Mouse (Mus musculus): ENCODE measurements around the gene Ikzf1. TPM values are rescaled to one million over a fixed set of nuclear protein-coding genes. Genes with fewer than 3 reads are reported as not detected.

Ikzf1 gene
- polyA plus RNA-seq, 1 experiment = 0.48 TPM

DNA sequence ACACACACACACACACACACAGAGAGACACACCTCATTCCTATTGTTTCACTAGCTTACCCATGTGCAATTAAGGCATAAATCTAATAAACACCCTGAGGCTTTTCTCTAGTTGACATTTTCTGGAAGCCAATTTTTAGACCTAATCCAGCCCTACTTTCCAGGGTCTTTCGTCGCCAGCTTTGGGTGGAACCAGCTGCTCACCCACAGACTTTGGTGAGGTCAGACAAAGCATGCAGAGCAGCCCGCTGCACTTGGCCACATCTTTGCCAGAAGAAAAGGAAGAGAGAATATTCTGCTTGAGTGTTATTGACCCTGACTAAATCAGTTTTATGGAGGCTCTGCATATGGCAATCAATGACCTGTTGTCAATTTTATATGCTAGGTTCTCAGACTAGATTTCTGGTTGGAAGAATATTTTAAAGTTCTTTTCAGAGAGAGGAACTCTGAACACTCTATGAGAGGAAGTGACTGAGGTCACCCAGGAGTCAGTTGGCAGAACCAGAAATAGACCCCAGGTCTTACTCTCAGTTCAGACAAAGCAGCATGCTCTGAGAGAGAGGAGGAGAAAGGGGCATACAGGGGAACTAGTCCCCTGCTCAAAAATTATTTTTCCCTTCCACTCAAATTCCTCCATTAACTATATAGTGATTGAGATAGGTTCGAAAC lies 17.4 kb upstream of the Ikzf1 start:
- TF ChIP-seq CTCF (IDR thresholded peaks at IDR 0.05; ENCODE audit: control insufficient read depth, insufficient read depth, insufficient replicate concordance, low read depth, low read length) (no peak), POLR2A (IDR thresholded peaks at IDR 0.05; ENCODE audit: control insufficient read depth, low read depth, low read length) (no peak)
- Histone ChIP-seq H3K27me3 (ENCODE audit: control insufficient read depth, insufficient read depth, low read length) (no peaks in the 10 kb centered on the region), H3K4me1 (ENCODE audit: control insufficient read depth, insufficient read depth, low read length) (no peaks in the 10 kb centered on the region), H3K27ac (ENCODE audit: control insufficient read depth, insufficient read depth, low read depth, low read length) (no peak overlapping the region), H3K4me3 (ENCODE audit: control insufficient read depth, low read depth, low read length) (no peak overlapping the region), H3K36me3 (ENCODE audit: control insufficient read depth, insufficient read depth, low read length) (no peaks in the 10 kb centered on the region)

DNA sequence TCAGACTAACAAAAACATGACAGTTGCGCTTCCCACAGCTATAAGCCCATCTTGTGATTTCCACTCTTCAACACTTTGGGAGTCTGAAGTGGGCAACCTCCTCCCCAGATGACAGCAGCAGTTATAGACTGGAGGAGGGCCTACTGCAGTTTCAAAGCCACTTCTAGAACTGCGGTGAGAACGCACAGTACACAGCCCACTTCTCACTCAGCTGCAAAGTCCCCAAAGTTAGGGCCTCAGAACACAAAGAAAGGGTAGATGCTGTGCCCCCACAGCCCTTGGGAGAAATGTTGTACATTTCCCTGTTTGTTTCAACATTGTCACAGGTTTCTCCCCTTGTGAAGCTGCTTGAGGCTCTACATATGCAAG lies 16.9 kb upstream of the Ikzf1 start:
- no peak for TF ChIP-seq CTCF (IDR thresholded peaks at IDR 0.05; ENCODE audit: control insufficient read depth, insufficient read depth, insufficient replicate concordance, low read depth, low read length)
- TF ChIP-seq POLR2A (IDR thresholded peaks at IDR 0.05; ENCODE audit: control insufficient read depth, low read depth, low read length) = no peak
- H3K27me3 ChIP-seq (ENCODE audit: control insufficient read depth, insufficient read depth, low read length) = no peaks in the 10 kb centered on the region
- no peak overlapping the region for H3K27ac ChIP-seq (ENCODE audit: control insufficient read depth, insufficient read depth, low read depth, low read length)
- H3K36me3 ChIP-seq (ENCODE audit: control insufficient read depth, insufficient read depth, low read length) = no peaks in the 10 kb centered on the region
- no peaks in the 10 kb centered on the region for H3K4me1 ChIP-seq (ENCODE audit: control insufficient read depth, insufficient read depth, low read length)
- no peak overlapping the region for H3K4me3 ChIP-seq (ENCODE audit: control insufficient read depth, low read depth, low read length)

DNA sequence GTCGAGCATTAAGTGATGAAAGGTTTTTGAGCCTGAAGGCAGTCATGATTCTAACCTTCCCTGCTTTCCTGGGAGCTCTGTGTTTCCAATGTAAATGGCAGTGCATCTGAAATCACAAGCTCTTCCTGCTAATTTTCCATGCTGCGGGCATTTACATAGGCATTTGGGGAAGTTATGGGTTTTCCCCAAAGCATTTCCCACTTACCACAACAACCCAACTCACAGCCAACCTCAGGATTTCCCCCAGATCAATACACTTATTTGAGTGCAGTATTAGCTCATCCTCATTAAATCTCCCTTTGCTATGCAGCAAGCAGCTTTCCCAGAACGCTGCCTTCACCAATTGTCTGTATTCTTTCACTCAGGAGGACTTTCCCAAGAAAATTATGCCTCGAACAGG lies 11.8 kb upstream of the Ikzf1 start:
- Histone ChIP-seq H3K36me3 (ENCODE audit: control insufficient read depth, insufficient read depth, low read length) (no peaks in the 10 kb centered on the region), H3K4me3 (ENCODE audit: control insufficient read depth, low read depth, low read length) (no peak overlapping the region), H3K4me1 (ENCODE audit: control insufficient read depth, insufficient read depth, low read length) (no peaks in the 10 kb centered on the region), H3K27ac (ENCODE audit: control insufficient read depth, insufficient read depth, low read depth, low read length) (no peak overlapping the region), H3K27me3 (ENCODE audit: control insufficient read depth, insufficient read depth, low read length) (no peaks in the 10 kb centered on the region)
- TF ChIP-seq POLR2A (IDR thresholded peaks at IDR 0.05; ENCODE audit: control insufficient read depth, low read depth, low read length) = no peak

DNA sequence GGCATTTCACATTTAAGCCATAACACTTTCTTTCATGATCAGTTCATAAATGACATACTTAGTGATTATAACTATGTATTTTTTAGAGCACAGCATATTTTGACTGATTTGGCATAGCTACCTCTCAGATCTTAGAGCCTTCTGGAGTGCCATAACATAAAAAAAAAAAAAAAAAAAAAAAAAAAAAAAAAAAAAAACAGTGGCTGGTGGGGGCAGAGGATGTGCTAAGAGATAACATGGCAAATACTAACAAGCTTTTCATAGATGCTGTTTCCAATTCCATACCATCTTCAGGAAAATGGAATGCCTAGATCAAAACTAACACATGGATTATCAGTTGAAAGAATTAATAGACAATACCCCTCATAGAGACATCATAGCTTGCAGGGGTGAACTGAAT lies 9.7 kb upstream of the Ikzf1 start:
- Histone ChIP-seq H3K36me3 (ENCODE audit: control insufficient read depth, insufficient read depth, low read length) (no peaks in the 10 kb centered on the region), H3K27ac (ENCODE audit: control insufficient read depth, insufficient read depth, low read depth, low read length) (no peak overlapping the region), H3K4me1 (ENCODE audit: control insufficient read depth, insufficient read depth, low read length) (no peaks in the 10 kb centered on the region), H3K27me3 (ENCODE audit: control insufficient read depth, insufficient read depth, low read length) (no peaks in the 10 kb centered on the region), H3K4me3 (ENCODE audit: control insufficient read depth, low read depth, low read length) (no peak overlapping the region)
- no peak for TF ChIP-seq POLR2A (IDR thresholded peaks at IDR 0.05; ENCODE audit: control insufficient read depth, low read depth, low read length)
- no peak for TF ChIP-seq CTCF (IDR thresholded peaks at IDR 0.05; ENCODE audit: control insufficient read depth, insufficient read depth, insufficient replicate concordance, low read depth, low read length)

DNA sequence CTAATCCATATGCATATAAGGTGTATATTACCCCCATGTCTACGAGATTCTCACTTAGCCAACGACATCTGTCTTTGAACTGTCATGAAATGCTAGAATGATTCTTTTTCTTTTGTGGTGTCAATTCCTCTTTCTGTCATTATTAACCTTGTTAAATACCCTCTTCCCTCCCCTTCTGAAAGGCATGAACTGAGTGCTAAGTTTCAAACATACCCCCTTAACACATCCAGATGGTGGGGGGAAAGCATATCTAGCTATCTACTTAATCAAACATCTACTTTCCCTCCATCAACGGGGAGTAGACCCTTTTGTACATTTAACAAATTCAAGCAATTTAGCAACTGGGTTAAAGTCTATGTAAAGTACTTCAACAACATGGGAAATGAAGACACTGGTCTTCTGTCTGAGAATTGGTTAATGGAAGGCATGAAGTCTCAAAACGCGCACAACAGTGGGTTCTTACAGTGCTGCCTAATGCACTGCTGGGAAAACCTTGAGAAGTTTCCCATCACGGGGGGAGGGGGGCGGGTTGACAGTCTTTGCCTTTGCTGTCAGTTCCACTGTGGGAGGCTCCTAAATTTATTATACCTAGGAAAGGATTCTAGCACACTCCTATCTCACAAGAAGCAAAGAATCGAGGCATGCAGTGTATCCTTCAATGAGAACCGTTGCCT lies 8.6 kb upstream of the Ikzf1 start:
- H3K27me3 ChIP-seq (ENCODE audit: control insufficient read depth, insufficient read depth, low read length) = no peaks in the 10 kb centered on the region
- H3K36me3 ChIP-seq (ENCODE audit: control insufficient read depth, insufficient read depth, low read length) = no peaks in the 10 kb centered on the region
- H3K4me3 ChIP-seq (ENCODE audit: control insufficient read depth, low read depth, low read length) = no peak overlapping the region
- TF ChIP-seq POLR2A (IDR thresholded peaks at IDR 0.05; ENCODE audit: control insufficient read depth, low read depth, low read length) = no peak
- TF ChIP-seq CTCF (IDR thresholded peaks at IDR 0.05; ENCODE audit: control insufficient read depth, insufficient read depth, insufficient replicate concordance, low read depth, low read length) = no peak
- H3K4me1 ChIP-seq (ENCODE audit: control insufficient read depth, insufficient read depth, low read length) = no peaks in the 10 kb centered on the region
- no peak overlapping the region for H3K27ac ChIP-seq (ENCODE audit: control insufficient read depth, insufficient read depth, low read depth, low read length)

DNA sequence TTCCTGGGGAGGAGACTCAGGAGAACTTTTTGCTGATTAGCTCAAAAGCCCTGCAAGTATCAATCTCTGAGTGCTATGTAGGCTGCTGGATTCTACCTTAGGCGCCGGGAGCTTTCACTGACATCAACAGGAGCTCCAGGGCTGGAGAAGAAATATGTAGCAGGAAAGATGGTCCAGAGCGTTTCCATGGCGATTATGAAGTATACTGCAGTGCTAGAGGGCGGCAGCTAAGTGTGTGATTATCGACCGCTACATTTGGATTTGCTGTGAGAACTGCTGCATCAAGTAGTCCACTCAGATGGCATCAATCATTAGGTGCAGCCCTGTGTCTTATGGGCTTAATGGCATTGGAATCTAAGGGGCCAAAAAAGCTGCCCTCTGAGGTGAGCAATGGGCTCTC lies 7.6 kb upstream of the Ikzf1 start:
- Histone ChIP-seq H3K4me3 (ENCODE audit: control insufficient read depth, low read depth, low read length) (no peak overlapping the region), H3K27ac (ENCODE audit: control insufficient read depth, insufficient read depth, low read depth, low read length) (no peak overlapping the region), H3K27me3 (ENCODE audit: control insufficient read depth, insufficient read depth, low read length) (no peaks in the 10 kb centered on the region), H3K36me3 (ENCODE audit: control insufficient read depth, insufficient read depth, low read length) (no peaks in the 10 kb centered on the region), H3K4me1 (ENCODE audit: control insufficient read depth, insufficient read depth, low read length) (no peaks in the 10 kb centered on the region)
- TF ChIP-seq POLR2A (IDR thresholded peaks at IDR 0.05; ENCODE audit: control insufficient read depth, low read depth, low read length) (no peak), CTCF (IDR thresholded peaks at IDR 0.05; ENCODE audit: control insufficient read depth, insufficient read depth, insufficient replicate concordance, low read depth, low read length) (no peak)

DNA sequence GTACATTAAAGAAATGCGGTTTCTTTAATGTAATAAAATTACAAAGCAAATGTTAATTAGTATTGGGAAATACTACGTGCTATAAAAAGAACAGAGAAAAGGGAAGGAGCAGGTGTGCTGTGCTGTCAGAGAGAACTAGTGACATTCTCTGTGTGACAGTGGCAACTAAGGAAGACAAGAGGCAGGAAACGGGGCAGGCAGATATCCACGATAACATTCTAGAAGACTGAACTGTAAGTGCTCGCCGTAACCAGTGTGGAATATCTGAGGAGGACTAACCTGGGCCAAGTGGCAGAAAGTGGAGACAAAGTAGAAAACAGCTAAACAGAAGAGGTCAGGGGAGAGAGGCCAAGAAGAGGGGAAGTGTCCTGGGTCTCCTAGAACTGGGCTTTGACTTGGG lies 5.8 kb upstream of the Ikzf1 start:
- no peaks in the 10 kb centered on the region for H3K27me3 ChIP-seq (ENCODE audit: control insufficient read depth, insufficient read depth, low read length)
- no peaks in the 10 kb centered on the region for H3K36me3 ChIP-seq (ENCODE audit: control insufficient read depth, insufficient read depth, low read length)
- no peak overlapping the region for H3K27ac ChIP-seq (ENCODE audit: control insufficient read depth, insufficient read depth, low read depth, low read length)
- no peak for TF ChIP-seq POLR2A (IDR thresholded peaks at IDR 0.05; ENCODE audit: control insufficient read depth, low read depth, low read length)
- no peak for TF ChIP-seq CTCF (IDR thresholded peaks at IDR 0.05; ENCODE audit: control insufficient read depth, insufficient read depth, insufficient replicate concordance, low read depth, low read length)
- no peak overlapping the region for H3K4me3 ChIP-seq (ENCODE audit: control insufficient read depth, low read depth, low read length)
- H3K4me1 ChIP-seq (ENCODE audit: control insufficient read depth, insufficient read depth, low read length) = no peaks in the 10 kb centered on the region

Measured in testis, adult 2 months (tissue).